Mouse (Mus musculus): Measurements from ENCODE around the gene Ptbp3.

- TF ChIP-seq ZNF384 (IDR thresholded peaks at IDR 0.05; ENCODE audit: low read depth, low read length) (no peak), CTCF (IDR thresholded peaks at IDR 0.05 in 2 of 3, conservative IDR thresholded peaks at IDR 0.05 in 1 of 3; ENCODE audit: control insufficient read depth in 1 of 3, insufficient read depth in 1 of 3, low read depth in 2 of 3, low read length in 3 of 3, poor library complexity in 1 of 3, severe bottlenecking in 1 of 3) (no peak), POLR2A (IDR thresholded peaks at IDR 0.05; ENCODE audit: control insufficient read depth in 1 of 2, insufficient read depth in 1 of 2, low read depth in 1 of 2, low read length in 2 of 2, poor library complexity in 1 of 2) (no peak), BHLHE40 (IDR thresholded peaks at IDR 0.05; ENCODE audit: borderline replicate concordance, low read depth, low read length) (no peak), CHD2 (IDR thresholded peaks at IDR 0.05; ENCODE audit: low read length) (no peak), SIN3A (IDR thresholded peaks at IDR 0.05; ENCODE audit: low read length) (no peak), TCF12 (IDR thresholded peaks at IDR 0.05; ENCODE audit: low read depth, low read length) (no peak), MAZ (IDR thresholded peaks at IDR 0.05; ENCODE audit: low read depth, low read length) (no peak)
These were observed 101.9 kb downstream of the Ptbp3 start for GRCm38 (mm10) chr4:59447296-59447695.
